Mouse (Mus musculus) kidney, adult 11 months (tissue): ENCODE data around the gene Acox1.

Experiments used
- DNase-seq: peaks from one replicate; pipeline ENCODE4 v3.0.0; 2022

Gene Acox1

DNA sequence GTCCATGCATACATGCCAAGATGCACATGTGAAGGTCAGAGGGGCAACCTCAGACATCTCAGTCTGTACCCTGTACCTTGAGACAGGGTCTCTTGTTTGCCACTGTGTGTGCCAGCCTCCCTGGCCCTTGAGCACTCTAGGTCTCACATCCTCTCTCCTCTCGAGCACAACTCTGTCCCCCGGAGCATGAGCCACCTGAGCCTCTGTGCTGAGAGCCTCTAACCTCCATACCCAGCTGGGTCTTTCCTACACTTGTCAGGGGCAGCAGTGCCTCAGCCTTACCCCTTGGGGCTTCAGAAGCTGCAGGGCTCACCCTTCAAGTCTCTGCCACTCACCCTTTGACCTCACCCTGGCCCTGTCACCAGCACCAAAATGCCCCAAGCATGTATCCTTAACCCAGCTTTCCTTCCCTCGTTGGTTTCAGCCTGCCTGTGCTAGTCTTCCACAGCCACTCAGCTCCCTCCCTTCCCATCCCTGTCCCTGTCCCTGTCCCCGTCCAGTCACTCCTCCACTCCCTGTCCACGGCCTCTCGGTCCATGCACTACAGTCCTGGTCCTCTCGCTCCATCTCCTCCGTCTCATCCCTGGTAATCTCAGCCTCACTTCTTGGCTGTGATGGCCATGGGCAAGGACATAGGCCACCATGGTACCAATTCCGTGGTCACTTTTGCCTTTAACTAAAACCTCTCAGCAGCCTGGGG lies 69.6 kb downstream of the Acox1 start:
- DNase-seq, result no peak

GRCm38 (mm10) chr11:116127986-116128385 lies 70.9 kb downstream of the Acox1 start:
- no peak for DNase-seq

DNA sequence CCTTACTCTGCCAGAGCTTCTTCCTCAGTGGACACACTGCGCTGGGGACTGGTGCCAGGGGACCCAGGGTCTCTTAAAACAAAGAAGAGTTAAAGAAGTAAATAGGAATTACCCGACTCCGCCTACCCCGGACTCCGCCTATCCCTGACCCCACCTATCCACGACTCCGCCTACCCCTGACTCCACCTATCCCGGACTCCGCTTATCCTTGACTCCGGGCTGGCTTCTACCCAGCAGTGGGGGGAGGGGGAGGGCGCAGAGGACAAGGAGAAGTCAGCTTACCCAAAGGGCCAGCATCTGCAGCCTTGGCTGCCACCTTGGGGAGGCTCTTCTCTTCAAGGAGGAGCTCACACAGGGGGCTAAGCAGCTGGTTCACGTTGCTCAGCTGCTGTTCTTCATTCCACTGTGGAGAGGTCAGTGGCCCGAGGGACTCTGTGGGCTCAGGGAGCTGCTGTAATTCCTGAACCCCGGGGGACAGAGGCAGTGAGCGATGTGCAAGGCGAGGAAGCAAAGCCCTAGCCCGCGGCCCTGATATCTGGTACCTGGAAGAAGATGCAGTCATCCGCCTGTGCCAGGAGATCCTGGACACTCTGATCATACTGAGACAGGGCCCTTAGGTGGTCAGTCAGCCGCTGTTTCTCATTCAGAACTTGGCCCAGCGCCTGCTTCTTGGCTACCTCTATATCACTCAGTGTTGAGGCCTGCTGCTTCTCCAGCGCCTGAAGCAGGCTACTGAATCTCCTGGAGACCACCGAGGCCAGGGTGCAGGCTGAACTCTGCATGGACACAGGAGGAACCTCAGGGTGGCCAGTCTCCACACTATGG lies 71.5 kb downstream of the Acox1 start, which contains the start of gene Trim47:
Gene Trim47, minus strand, starts transcription at position 55 of the 825 bp plus-strand sequence.
- DNase-seq, result peak; percentile 87

GRCm38 (mm10) chr11:116126261-116126660 lies 72.6 kb downstream of the Acox1 start:
- DNase-seq, result no peak
